Mouse (Mus musculus): Measurements from ENCODE around the gene Pmfbp1.

Gene Pmfbp1

DNA sequence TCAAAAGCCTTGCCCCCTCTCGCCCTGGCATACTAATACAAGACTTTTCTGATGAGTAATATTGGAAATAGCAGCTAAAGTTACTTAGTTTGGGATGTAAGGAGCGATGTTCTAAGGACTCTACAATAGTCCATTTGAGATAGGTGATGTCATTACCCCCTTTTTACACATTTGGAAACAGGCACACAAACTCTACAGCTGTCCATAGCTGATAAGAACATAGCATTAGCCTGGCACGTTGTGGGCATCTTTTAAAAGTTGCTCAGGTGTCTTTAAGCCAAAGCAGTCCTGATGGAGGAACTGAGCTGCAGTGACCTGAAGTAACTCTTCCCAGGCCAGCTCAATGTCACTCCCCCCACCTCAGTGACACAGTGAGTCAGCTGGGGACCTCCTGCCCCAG, 97.5 kb downstream of the Pmfbp1 start:
- no peak for DNase-seq (ENCODE audit: low spot score in 2 of 2)

DNA sequence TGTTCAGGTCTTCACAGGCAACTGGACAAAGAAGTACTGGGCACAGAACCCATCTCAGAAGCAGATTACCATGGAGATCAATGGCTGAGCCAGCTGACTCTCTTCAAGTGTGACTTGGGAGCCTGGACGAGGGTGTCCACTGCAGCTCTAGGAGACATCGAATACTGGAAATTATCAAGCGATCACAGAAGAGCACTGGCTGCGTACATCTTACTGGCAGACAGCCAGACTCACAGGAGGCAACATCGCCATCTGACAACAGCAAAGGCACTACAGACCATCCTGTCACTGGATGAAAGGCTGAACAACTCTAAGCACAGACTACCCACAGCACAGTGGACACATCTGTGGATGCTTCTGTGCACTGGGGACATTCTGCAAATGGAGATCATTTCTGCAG, 98.3 kb downstream of the Pmfbp1 start:
- no peak for DNase-seq (ENCODE audit: low spot score in 2 of 2)
